Mouse (Mus musculus) heart, postnatal 0 days (tissue): ENCODE measurements around the gene BC107364. TPM values are rescaled to one million over a fixed set of nuclear protein-coding genes. Genes with fewer than 3 reads are reported as not detected.
A peak's percentile ranks its signal among the peaks of the same experiment; 100 is the strongest.
"Not testable (repeated sequence)": the region's sequence is repeated elsewhere in the genome, so short reads cannot be mapped to it uniquely, and the experiment has no call there.

Experiments
- ATAC-seq: fragments of 200-750 bp; cut with Nextera tagmentation; 2 replicates; pipeline ENCODE4 v1.8.0; 2017; ENCODE audit warnings: low read depth, moderate number of reproducible peaks, moderate library complexity; ENCODE audit not compliant: insufficient read depth
- DNase-seq: peaks from one replicate; pipeline ENCODE4 v3.0.0-alpha.2; 2016; ENCODE audit warnings: low spot score
- H3K27ac ChIP-seq: fragments of 300-500 bp; sonication (generic); 2 replicates; pipeline ENCODE4 v1.5.1; 2014; ENCODE audit warnings: low read depth, mild to moderate bottlenecking
- H3K27me3 ChIP-seq: fragments of 300-500 bp; sonication (generic); 2 replicates; pipeline ENCODE4 v1.6.1; 2014; ENCODE audit warnings: low read length, mixed read lengths; ENCODE audit not compliant: control insufficient read depth, insufficient read depth
- H3K36me3 ChIP-seq: fragments of 300-500 bp; sonication (generic); replicated peaks from 2 replicates; pipeline ENCODE4 v1.6.1; 2014; ENCODE audit warnings: low read length, mixed read lengths; ENCODE audit not compliant: control insufficient read depth, insufficient read depth
- H3K4me1 ChIP-seq: fragments of 300-500 bp; sonication (generic); 2 replicates; pipeline ENCODE4 v1.6.1; 2014; ENCODE audit warnings: antibody characterized with exemption; ENCODE audit not compliant: control insufficient read depth, insufficient read depth
- H3K4me2 ChIP-seq: fragments of 300-500 bp; sonication (generic); 2 replicates; pipeline ENCODE4 v1.6.1; 2014; ENCODE audit warnings: low read depth, mild to moderate bottlenecking, low read length, moderate library complexity
- H3K4me3 ChIP-seq: fragments of 300-500 bp; sonication (generic); 2 replicates; pipeline ENCODE4 v1.5.1; 2014; ENCODE audit warnings: low read depth, low read length
- H3K9ac ChIP-seq: fragments of 300-500 bp; sonication (generic); replicated peaks from 2 replicates; pipeline ENCODE4 v1.6.1; 2014; ENCODE audit warnings: low read depth, low read length, mixed read lengths
- H3K9me3 ChIP-seq: fragments of 300-500 bp; sonication (generic); replicated peaks from 2 replicates; pipeline ENCODE4 v1.6.1; 2016; ENCODE audit warnings: low read length; ENCODE audit not compliant: control insufficient read depth
- CTCF ChIP-seq: IDR thresholded peaks from 2 replicates; pipeline ENCODE4 v1.5.1; 2016; ENCODE audit warnings: antibody characterized with exemption, control low read depth, low read depth
- EP300 ChIP-seq: IDR thresholded peaks from 2 replicates; pipeline ENCODE4 v1.6.1; 2016; ENCODE audit warnings: antibody characterized with exemption, low read depth
- WGBS: fragments of 180-500 bp; shearing (Covaris S2); extraction: QIAGEN DNeasy Blood & Tissue Kit; methylation state at CpG from one replicate; pipeline ENCODE4 v1.1.7; 2014; 5-methylcytosine and 5-hydroxymethylcytosine counted together
- polyA plus RNA-seq: library from polyadenylated mRNA; unstranded; fragments of >200 nt; fragmentation: Nextera tagmentation; extraction: Ambion mirVana; gene quantifications from 2 replicates; pipeline ENCODE4 v1.2.1, GENCODE M21; 2015
- total RNA-seq: library from RNA; depleted of rRNA; stranded (reverse); fragments of >200 nt; gene quantifications from 2 replicates; pipeline ENCODE4 v1.2.3, GENCODE M21; 2014; ENCODE audit warnings: low replicate concordance

BC107364 gene
- total and polyA plus RNA-seq, 2 experiments from 2014 or later = 0.40 TPM; not detected in 1

DNA sequence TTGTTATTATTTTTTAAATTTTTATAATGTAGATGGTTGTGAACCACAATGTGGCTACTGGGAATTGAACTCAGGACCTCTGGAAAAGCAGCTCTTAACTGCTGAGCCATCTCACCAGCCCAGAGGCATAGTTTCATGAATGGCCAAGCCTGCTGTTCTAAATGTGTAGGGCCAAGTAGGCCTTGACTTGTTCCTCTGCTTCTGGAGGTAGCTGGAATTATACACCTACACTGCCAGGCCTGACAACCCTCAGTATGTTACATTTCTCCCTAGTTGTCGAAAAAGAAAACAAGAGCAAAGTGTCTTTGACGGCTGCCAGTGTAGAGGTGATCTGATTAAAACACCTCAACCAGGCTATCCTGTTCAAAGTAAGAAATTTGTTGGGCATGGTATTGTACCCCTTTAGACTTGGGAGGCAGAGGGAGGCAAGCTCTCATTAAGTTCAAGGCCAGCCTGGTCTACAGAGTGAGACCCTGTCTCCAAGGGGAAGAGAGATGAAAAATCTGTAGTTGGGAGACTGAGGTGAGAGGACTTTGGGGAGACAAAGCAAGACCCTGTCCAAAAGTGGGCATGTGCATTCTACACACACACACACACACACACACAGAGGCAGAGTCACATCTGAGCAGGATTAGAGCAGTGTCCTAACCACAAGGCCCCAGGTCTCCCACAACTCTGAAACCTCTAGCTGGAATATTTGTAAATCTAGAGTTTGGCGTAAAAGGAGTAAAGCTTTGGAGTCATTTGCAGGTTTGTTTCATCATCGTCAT lies 46.6 kb upstream of the BC107364 start:
- H3K27me3 ChIP-seq = no peaks in the 10 kb centered on the region
- H3K36me3 ChIP-seq = no peaks in the 10 kb centered on the region
- WGBS = 82% methylated on average over 4 of the region's 4 CpGs
- no peaks in the 10 kb centered on the region for H3K9me3 ChIP-seq
- H3K4me1 ChIP-seq = peaks cover 5% of the 10 kb centered on the region; the same call in 1 of the 2 replicates
- no peak overlapping the region for H3K9ac ChIP-seq
- H3K27ac ChIP-seq = no peak overlapping the region
- H3K4me2 ChIP-seq = no peak overlapping the region
- no peak for TF ChIP-seq CTCF
- no peak for TF ChIP-seq EP300
- H3K4me3 ChIP-seq = no peak overlapping the region
- ATAC-seq = no peak
- no peak for DNase-seq

DNA sequence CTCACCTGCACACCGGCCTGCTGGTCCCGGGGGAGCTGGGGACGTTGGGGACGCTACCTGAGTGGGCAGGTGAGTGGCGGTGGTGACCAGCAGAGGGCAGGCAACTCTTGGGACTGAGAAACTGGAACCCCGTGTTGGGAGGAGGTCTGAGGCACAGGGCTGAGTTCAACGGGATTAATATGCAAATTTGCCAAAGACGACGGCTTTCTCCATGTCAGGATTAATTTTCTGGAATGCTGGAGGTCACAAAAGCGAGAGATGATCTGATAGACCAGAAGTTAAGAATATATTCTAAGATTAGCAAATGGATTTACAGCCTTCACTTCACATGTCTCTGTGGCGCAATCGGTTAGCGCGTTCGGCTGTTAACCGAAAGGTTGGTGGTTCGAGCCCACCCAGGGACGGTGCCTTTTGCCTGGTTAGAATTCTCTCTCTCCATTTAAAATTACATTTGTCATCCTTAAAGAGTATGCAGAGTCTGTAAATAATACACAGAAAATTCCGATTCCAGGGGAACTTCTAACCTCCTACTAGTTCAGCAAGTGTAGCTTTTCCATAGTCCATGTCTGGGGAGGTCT lies 45.4 kb upstream of the BC107364 start:
- TF ChIP-seq EP300 = no peak
- peak; percentile 28 for TF ChIP-seq CTCF
- Histone ChIP-seq H3K9ac (no peak overlapping the region; the same call in 1 of the 2 replicates), H3K27ac (0 out of 2 replicates have a peak overlapping the region, but pooled peaks have one; percentile 15), H3K4me1 (peaks cover 5% of the 10 kb centered on the region; the same call in 1 of the 2 replicates), H3K9me3 (no peaks in the 10 kb centered on the region), H3K27me3 (no peaks in the 10 kb centered on the region), H3K4me3 (peak overlapping the region; percentile 51), H3K36me3 (no peaks in the 10 kb centered on the region), H3K4me2 (peak overlapping the region; percentile 76)
- under 1% methylated on average over 19 of the region's 19 CpGs for WGBS
- ATAC-seq (no peak), DNase-seq (peak; percentile 28)

GRCm38 (mm10) chr3:96496620-96497275 lies 44.6 kb upstream of the BC107364 start:
- not testable (repeated sequence) for H3K27me3 ChIP-seq, H3K4me1 ChIP-seq, DNase-seq, H3K36me3 ChIP-seq, H3K9me3 ChIP-seq, H3K9ac ChIP-seq, ATAC-seq
- peak overlapping the region; percentile 25; the same call in 1 of the 2 replicates for H3K27ac ChIP-seq
- peak overlapping the region; percentile 76 for H3K4me2 ChIP-seq
- WGBS = 35% methylated on average over 14 of the region's 14 CpGs
- peak overlapping the region; percentile 51 for H3K4me3 ChIP-seq

GRCm38 (mm10) chr3:96496216-96496615 lies 44.1 kb upstream of the BC107364 start:
- no peak for DNase-seq
- WGBS = 68% methylated on average over 7 of the region's 7 CpGs
- H3K9ac ChIP-seq = no peak overlapping the region

GRCm38 (mm10) chr3:96495490-96496210 lies 43.5 kb upstream of the BC107364 start:
- Histone ChIP-seq H3K27ac (no peak overlapping the region), H3K4me1 (peaks cover 5% of the 10 kb centered on the region; the same call in 1 of the 2 replicates), H3K9me3 (no peaks in the 10 kb centered on the region), H3K9ac (no peak overlapping the region), H3K27me3 (no peaks in the 10 kb centered on the region), H3K4me2 (no peak overlapping the region), H3K4me3 (no peak overlapping the region), H3K36me3 (no peaks in the 10 kb centered on the region)
- DNase-seq (no peak), ATAC-seq (no peak)
- TF ChIP-seq EP300 (no peak), CTCF (no peak)
- 88% methylated on average over 1 of the region's 1 CpGs for WGBS

More at GRCm38 (mm10) chr3:96496216-96496615, 44.1 kb upstream of the BC107364 start:
- Histone ChIP-seq H3K4me2 (no peak overlapping the region), H3K9me3 (no peaks in the 10 kb centered on the region), H3K4me1 (peaks cover 5% of the 10 kb centered on the region; the same call in 1 of the 2 replicates), H3K4me3 (no peak overlapping the region), H3K27me3 (no peaks in the 10 kb centered on the region), H3K27ac (no peak overlapping the region), H3K36me3 (no peaks in the 10 kb centered on the region)
- no peak for ATAC-seq
- no peak for TF ChIP-seq CTCF
